Mouse (Mus musculus) C2C12 (cell line): Measurements from ENCODE around the gene A930018P22Rik. TPM values are rescaled to one million over a fixed set of nuclear protein-coding genes. Genes with fewer than 3 reads are reported as not detected.

Experiments used
- H3K27me3 ChIP-seq: one replicate; pipeline ENCODE4 v1.6.1; 2011; ENCODE audit not compliant: control insufficient read depth, insufficient read depth, insufficient read length
- H3K36me3 ChIP-seq: one replicate; pipeline ENCODE4 v1.6.1; 2011; ENCODE audit not compliant: control insufficient read depth, insufficient read depth
- H3K4me3 ChIP-seq: one replicate; pipeline ENCODE4 v1.5.1; 2011; ENCODE audit warnings: mild to moderate bottlenecking, control low read depth; ENCODE audit not compliant: poor library complexity, insufficient read depth, severe bottlenecking
- H3K79me2 ChIP-seq: one replicate; pipeline ENCODE4 v1.6.1; 2011; ENCODE audit not compliant: control insufficient read depth, insufficient read depth
- H3K79me3 ChIP-seq: one replicate; pipeline ENCODE4 v1.6.1; 2011; ENCODE audit warnings: low read depth, control low read depth
- H3ac ChIP-seq: one replicate; pipeline ENCODE3; 2011; ENCODE audit warnings: low read depth; ENCODE audit not compliant: control insufficient read depth, insufficient read length
- CEBPB ChIP-seq: IDR thresholded peaks from one replicate; pipeline ENCODE4 v1.6.1; 2011; ENCODE audit warnings: low read depth, mild to moderate bottlenecking, control low read depth, moderate library complexity
- CTCF ChIP-seq: IDR thresholded peaks from one replicate; pipeline ENCODE4 v1.5.1; 2011; ENCODE audit not compliant: control insufficient read depth, insufficient read depth, insufficient read length
- FOSL1 ChIP-seq: IDR thresholded peaks from one replicate; pipeline ENCODE4 v1.8.0; 2011; ENCODE audit warnings: mild to moderate bottlenecking, low read length; ENCODE audit not compliant: poor library complexity, insufficient read depth, severe bottlenecking
- MAX ChIP-seq: IDR thresholded peaks from one replicate; pipeline ENCODE4 v1.6.1; 2011; ENCODE audit warnings: mild to moderate bottlenecking, control low read depth
- MYOD1 ChIP-seq: IDR thresholded peaks from one replicate; pipeline ENCODE4 v1.6.1; 2011; ENCODE audit warnings: low read depth; ENCODE audit not compliant: control insufficient read depth, insufficient read length
- MYOG ChIP-seq: IDR thresholded peaks from one replicate; pipeline ENCODE4 v1.6.1; 2011; ENCODE audit not compliant: control insufficient read depth, insufficient read length; ENCODE audit errors: extremely low read depth
- USF1 ChIP-seq: IDR thresholded peaks from one replicate; pipeline ENCODE4 v1.6.1; 2011; ENCODE audit warnings: low read depth, mild to moderate bottlenecking, control low read depth, moderate library complexity
- polyA plus RNA-seq: library from polyadenylated mRNA; unstranded; fragments of >200 nt; fragmentation: generic; extraction: Trizol; gene quantifications from one replicate; pipeline ENCODE4 v1.2.1, GENCODE M21; 2012; ENCODE audit warnings: missing spikeins

A930018P22Rik gene
- polyA plus RNA-seq, 1 experiment: 0.13 TPM

DNA sequence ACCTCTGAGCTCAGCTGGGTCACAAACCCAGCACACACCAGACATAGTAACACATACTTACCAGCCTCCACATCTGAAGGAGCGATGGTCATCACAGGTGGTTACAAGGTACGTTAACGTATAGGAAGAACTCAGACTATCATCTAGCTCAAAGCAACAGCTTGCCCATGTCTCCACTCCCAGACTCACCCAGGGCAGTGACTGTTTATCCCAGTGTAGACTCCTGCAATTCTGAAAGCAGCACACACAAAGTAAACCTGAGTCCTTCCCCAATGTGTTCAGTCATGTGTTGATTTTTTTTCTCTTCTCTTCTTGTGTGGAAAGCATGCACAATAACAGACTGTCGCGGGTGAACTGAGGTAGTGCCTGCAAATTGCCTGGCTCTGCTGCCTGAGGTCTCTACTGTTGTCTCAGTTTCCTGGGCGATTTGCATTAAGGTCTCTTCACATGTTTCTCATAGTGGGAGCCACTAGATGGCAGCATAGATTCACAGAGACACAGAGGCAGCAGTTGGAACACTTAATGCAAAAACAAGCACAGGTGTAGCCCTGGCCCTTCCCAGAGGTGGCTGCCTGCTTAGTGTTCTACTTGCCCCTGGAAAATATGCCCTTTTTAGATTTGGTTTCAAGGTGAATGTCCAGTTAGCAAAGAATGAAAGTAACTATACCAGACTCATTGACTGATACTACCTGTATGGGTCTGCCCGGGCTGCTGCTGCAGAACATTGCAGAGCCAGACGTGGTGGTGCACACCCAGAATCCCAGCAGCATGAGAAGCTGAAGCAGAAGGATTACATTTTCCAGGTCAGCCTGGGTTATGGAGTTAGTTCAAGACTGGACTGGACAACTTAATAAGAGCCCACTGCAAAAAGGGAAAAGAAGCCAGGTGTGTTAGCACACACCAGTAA is 11.8 kb downstream of the A930018P22Rik start:
- no peaks in the 10 kb centered on the region for H3K79me2 ChIP-seq
- H3K79me3 ChIP-seq: no peaks in the 10 kb centered on the region
- H3K4me3 ChIP-seq: no peak overlapping the region
- no peaks in the 10 kb centered on the region for H3K27me3 ChIP-seq
- no peak overlapping the region for H3ac ChIP-seq
- TF ChIP-seq MYOD1 (no peak), CTCF (peak; percentile 34)
- no peaks in the 10 kb centered on the region for H3K36me3 ChIP-seq

DNA sequence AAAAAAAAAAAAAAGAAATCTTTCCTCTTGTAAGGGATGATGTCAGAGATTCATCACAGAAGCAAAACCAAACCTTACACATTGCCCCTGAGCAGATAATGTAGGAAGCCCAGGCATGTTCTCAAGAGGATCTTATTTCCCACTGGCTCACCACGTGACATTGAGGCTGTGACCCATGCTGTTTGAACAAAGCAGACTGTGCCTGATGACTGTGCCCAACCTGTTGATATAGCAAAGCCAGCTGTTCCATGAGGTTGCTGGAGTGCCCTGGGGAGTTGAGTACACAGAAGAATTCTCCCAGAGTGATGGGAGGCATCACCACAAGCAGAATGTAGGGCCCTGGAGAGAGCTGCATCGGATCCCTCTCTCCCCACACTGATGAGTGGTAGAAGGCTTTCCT is 13.4 kb downstream of the A930018P22Rik start:
- Histone ChIP-seq H3K79me3 (no peaks in the 10 kb centered on the region), H3ac (no peak overlapping the region), H3K36me3 (no peaks in the 10 kb centered on the region), H3K79me2 (no peaks in the 10 kb centered on the region), H3K27me3 (no peaks in the 10 kb centered on the region), H3K4me3 (no peak overlapping the region)
- TF ChIP-seq MYOD1 (peak; percentile 97), USF1 (peak; percentile 98), CEBPB (no peak), CTCF (no peak), MYOG (no peak), MAX (peak; percentile 87), FOSL1 (no peak)

DNA sequence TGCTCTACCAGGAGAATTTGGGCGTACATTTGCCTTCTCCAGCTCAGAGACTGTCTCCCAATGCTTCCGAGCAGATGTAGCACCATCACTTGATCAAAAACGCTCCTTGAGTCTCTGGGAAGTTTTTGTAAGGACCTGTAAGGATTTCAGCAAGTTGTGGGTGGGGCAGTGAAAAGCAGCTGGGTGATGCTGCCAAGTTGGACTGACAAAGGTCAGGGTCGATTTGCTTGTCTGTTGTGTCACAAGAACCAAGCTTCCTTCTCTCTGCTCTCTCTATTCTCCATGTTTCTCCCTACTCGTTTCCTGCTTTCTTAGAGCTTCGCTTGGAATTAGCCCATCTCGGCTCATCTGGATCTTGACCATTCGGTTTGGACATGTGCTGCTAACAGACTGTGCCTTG is 19.6 kb downstream of the A930018P22Rik start:
- Histone ChIP-seq H3K36me3 (no peaks in the 10 kb centered on the region), H3ac (no peak overlapping the region), H3K4me3 (no peak overlapping the region), H3K79me2 (no peaks in the 10 kb centered on the region), H3K27me3 (no peaks in the 10 kb centered on the region), H3K79me3 (no peaks in the 10 kb centered on the region)
- TF ChIP-seq USF1: no peak
- TF ChIP-seq MYOD1: no peak
- no peak for TF ChIP-seq CTCF
- TF ChIP-seq FOSL1: no peak
- no peak for TF ChIP-seq MAX
- TF ChIP-seq CEBPB: no peak
- no peak for TF ChIP-seq MYOG

DNA sequence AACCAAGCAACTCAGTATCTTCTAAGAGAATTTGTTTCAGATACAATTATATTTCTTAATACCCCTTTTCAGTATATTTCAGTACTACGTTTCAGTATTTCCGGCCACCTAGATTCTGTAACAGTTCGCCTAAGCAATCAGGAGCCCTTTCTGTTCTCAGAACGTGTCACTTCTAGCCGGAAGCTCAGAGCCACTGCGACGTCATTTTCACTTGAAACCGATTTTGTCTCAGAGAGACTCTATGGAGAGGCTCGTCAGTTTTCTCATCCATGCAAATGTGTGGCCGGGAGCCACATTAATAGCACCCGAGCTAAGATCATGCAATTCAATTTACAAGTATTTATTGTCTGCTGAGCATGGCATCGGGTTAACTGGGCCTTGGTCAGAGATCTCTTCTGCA is 21.4 kb downstream of the A930018P22Rik start:
- no peaks in the 10 kb centered on the region for H3K79me2 ChIP-seq
- no peak overlapping the region for H3ac ChIP-seq
- H3K4me3 ChIP-seq: no peak overlapping the region
- no peaks in the 10 kb centered on the region for H3K36me3 ChIP-seq
- TF ChIP-seq FOSL1 (no peak), USF1 (no peak), MYOD1 (no peak), MAX (no peak), CEBPB (no peak), MYOG (no peak), CTCF (no peak)
- H3K27me3 ChIP-seq: no peaks in the 10 kb centered on the region
- H3K79me3 ChIP-seq: no peaks in the 10 kb centered on the region

DNA sequence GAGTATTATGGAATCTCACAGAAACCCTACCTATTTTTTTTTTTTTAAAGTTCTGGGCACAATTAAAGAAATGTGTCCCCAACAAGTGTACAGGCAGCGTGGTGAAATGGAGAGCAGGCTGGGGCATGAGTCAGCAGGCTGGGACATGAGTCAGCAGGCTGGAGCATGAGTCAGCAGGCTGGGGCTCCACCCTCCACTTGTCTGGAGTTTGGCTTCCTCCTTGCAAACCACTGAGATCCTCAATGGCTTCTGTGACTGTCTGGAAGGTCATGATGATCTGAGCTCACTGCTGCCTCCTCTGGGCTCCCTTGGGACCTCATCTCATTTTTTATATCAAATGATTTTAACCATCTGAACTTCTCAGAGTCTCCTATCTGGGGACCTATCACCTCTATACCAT is 23.4 kb downstream of the A930018P22Rik start:
- no peaks in the 10 kb centered on the region for H3K36me3 ChIP-seq
- TF ChIP-seq MYOD1 (peak; percentile 60), CTCF (no peak), FOSL1 (peak; percentile 98), MAX (peak; percentile 78)
- no peaks in the 10 kb centered on the region for H3K79me3 ChIP-seq
- H3ac ChIP-seq: no peak overlapping the region
- H3K27me3 ChIP-seq: no peaks in the 10 kb centered on the region
- H3K4me3 ChIP-seq: no peak overlapping the region
- H3K79me2 ChIP-seq: no peaks in the 10 kb centered on the region

DNA sequence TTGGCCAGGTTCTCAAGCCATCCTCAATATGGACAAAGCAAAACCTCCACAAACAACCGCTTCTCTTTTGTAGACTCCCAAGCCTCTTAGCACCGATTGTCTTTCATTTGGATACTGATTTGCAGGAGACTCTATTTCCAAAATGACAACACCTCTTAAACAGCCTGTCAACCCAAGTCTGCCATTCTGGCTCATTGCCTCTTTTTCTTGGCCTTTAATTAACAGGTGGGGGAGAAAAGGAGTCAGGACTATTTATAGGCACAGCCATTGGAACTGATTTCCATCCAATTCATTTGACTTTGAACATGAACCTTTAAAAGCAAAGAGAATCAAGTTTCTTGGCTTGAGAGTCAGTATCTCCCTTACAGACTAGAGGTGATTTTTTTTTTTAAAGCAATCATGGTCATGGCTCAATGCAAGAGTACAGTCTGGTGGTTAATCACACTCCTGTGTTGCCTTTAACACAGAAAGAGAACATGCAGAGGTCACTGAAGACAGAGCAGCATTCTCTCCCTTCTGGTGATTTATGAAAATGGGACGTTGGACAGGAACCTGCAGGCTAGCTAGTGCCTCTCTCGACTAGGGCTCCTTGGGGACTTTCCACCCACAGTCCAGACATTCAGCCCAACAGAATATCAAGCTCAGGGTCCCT is 25.5 kb downstream of the A930018P22Rik start:
- TF ChIP-seq MYOD1: no peak
- TF ChIP-seq MYOG: no peak
- TF ChIP-seq CEBPB: no peak
- no peak for TF ChIP-seq CTCF
- TF ChIP-seq USF1: no peak
- TF ChIP-seq MAX: no peak
- TF ChIP-seq FOSL1: no peak
- no peaks in the 10 kb centered on the region for H3K79me3 ChIP-seq
- no peaks in the 10 kb centered on the region for H3K36me3 ChIP-seq

More for the DNA sequence above, 25.5 kb downstream of the A930018P22Rik start:
- H3K4me3 ChIP-seq: no peak overlapping the region
- no peak overlapping the region for H3ac ChIP-seq
- no peaks in the 10 kb centered on the region for H3K79me2 ChIP-seq
- no peaks in the 10 kb centered on the region for H3K27me3 ChIP-seq
